Mouse (Mus musculus): ENCODE results near the gene Npepps. TPM values are rescaled to one million over a fixed set of nuclear protein-coding genes. Genes with fewer than 3 reads are reported as not detected.

Gene Npepps
- total and polyA plus RNA-seq, 2 experiments from 2014 or later = 52.5 to 109 TPM

- WGBS = 89% methylated on average over 7 of the region's 7 CpGs
- ATAC-seq (ENCODE audit: low FRiP score) (no peak), DNase-seq (ENCODE audit: low spot score) (no peak)
- H3K36me3 ChIP-seq (ENCODE audit: insufficient read depth, low read length) = peaks cover 7% of the 10 kb centered on the region; the same call in 1 of the 2 replicates
- TF ChIP-seq CTCF (IDR thresholded peaks at IDR 0.05) = no peak
- H3K4me2 ChIP-seq (ENCODE audit: low read depth, low read length, poor library complexity, severe bottlenecking) = no peak overlapping the region
- H3K27me3 ChIP-seq (ENCODE audit: insufficient read depth, low read length) = no peaks in the 10 kb centered on the region
- no peak overlapping the region for H3K27ac ChIP-seq (ENCODE audit: low read depth, low read length)
- H3K4me1 ChIP-seq (ENCODE audit: insufficient read depth, low read length) = no peaks in the 10 kb centered on the region
- no peak overlapping the region for H3K9ac ChIP-seq (replicated peaks; ENCODE audit: low read length, poor library complexity, severe bottlenecking)
- no peaks in the 10 kb centered on the region for H3K9me3 ChIP-seq (ENCODE audit: low read length)
- no peak overlapping the region for H3K4me3 ChIP-seq (ENCODE audit: low read depth, low read length)
Measured at GRCm38 (mm10) chr11:97241321-97241720, 39.1 kb downstream of the Npepps start.

GRCm38 (mm10) chr11:97237976-97238375 is 42.5 kb downstream of the Npepps start:
- no peaks in the 10 kb centered on the region for H3K27me3 ChIP-seq (ENCODE audit: insufficient read depth, low read length)
- DNase-seq (ENCODE audit: low spot score) (no peak), ATAC-seq (ENCODE audit: low FRiP score) (no peak)
- H3K9ac ChIP-seq (replicated peaks; ENCODE audit: low read length, poor library complexity, severe bottlenecking) = no peak overlapping the region
- WGBS = 93% methylated on average over 2 of the region's 2 CpGs
- H3K4me3 ChIP-seq (ENCODE audit: low read depth, low read length) = no peak overlapping the region
- TF ChIP-seq CTCF (IDR thresholded peaks at IDR 0.05) = no peak
- no peaks in the 10 kb centered on the region for H3K4me1 ChIP-seq (ENCODE audit: insufficient read depth, low read length)
- H3K4me2 ChIP-seq (ENCODE audit: low read depth, low read length, poor library complexity, severe bottlenecking) = no peak overlapping the region
- peaks cover 23% of the 10 kb centered on the region for H3K36me3 ChIP-seq (ENCODE audit: insufficient read depth, low read length)
- no peaks in the 10 kb centered on the region for H3K9me3 ChIP-seq (ENCODE audit: low read length)
- no peak overlapping the region for H3K27ac ChIP-seq (ENCODE audit: low read depth, low read length)

GRCm38 (mm10) chr11:97232436-97232835 is 48.0 kb downstream of the Npepps start:
- no peak overlapping the region for H3K4me2 ChIP-seq (ENCODE audit: low read depth, low read length, poor library complexity, severe bottlenecking)
- no peak overlapping the region for H3K27ac ChIP-seq (ENCODE audit: low read depth, low read length)
- H3K4me1 ChIP-seq (ENCODE audit: insufficient read depth, low read length) = no peaks in the 10 kb centered on the region
- no peak overlapping the region for H3K4me3 ChIP-seq (ENCODE audit: low read depth, low read length)
- peaks cover 58% of the 10 kb centered on the region for H3K36me3 ChIP-seq (ENCODE audit: insufficient read depth, low read length)
- H3K9me3 ChIP-seq (ENCODE audit: low read length) = no peaks in the 10 kb centered on the region
- WGBS = 91% methylated on average over 5 of the region's 5 CpGs
- DNase-seq (ENCODE audit: low spot score) = no peak
- no peak for ATAC-seq (ENCODE audit: low FRiP score)
- H3K9ac ChIP-seq (replicated peaks; ENCODE audit: low read length, poor library complexity, severe bottlenecking) = no peak overlapping the region
- no peaks in the 10 kb centered on the region for H3K27me3 ChIP-seq (ENCODE audit: insufficient read depth, low read length)
- no peak for TF ChIP-seq CTCF (IDR thresholded peaks at IDR 0.05)

- H3K4me2 ChIP-seq (ENCODE audit: low read depth, low read length, poor library complexity, severe bottlenecking) = no peak overlapping the region
- H3K9me3 ChIP-seq (ENCODE audit: low read length) = no peaks in the 10 kb centered on the region
- no peaks in the 10 kb centered on the region for H3K27me3 ChIP-seq (ENCODE audit: insufficient read depth, low read length)
- WGBS = 95% methylated on average over 2 of the region's 2 CpGs
- H3K27ac ChIP-seq (ENCODE audit: low read depth, low read length) = no peak overlapping the region
- DNase-seq (ENCODE audit: low spot score) (no peak), ATAC-seq (ENCODE audit: low FRiP score) (no peak)
- TF ChIP-seq CTCF (IDR thresholded peaks at IDR 0.05) = no peak
- no peak overlapping the region for H3K9ac ChIP-seq (replicated peaks; ENCODE audit: low read length, poor library complexity, severe bottlenecking)
- H3K4me3 ChIP-seq (ENCODE audit: low read depth, low read length) = no peak overlapping the region
- H3K36me3 ChIP-seq (ENCODE audit: insufficient read depth, low read length) = peaks cover 60% of the 10 kb centered on the region
- H3K4me1 ChIP-seq (ENCODE audit: insufficient read depth, low read length) = no peaks in the 10 kb centered on the region
Measured at GRCm38 (mm10) chr11:97229396-97229795, 51.0 kb downstream of the Npepps start.

- H3K36me3 ChIP-seq (ENCODE audit: insufficient read depth, low read length) = peaks cover 57% of the 10 kb centered on the region
- H3K4me3 ChIP-seq (ENCODE audit: low read depth, low read length) = no peak overlapping the region
- no peak overlapping the region for H3K9ac ChIP-seq (replicated peaks; ENCODE audit: low read length, poor library complexity, severe bottlenecking)
- H3K4me2 ChIP-seq (ENCODE audit: low read depth, low read length, poor library complexity, severe bottlenecking) = no peak overlapping the region
- WGBS = 93% methylated on average over 7 of the region's 7 CpGs
- H3K27ac ChIP-seq (ENCODE audit: low read depth, low read length) = no peak overlapping the region
- H3K9me3 ChIP-seq (ENCODE audit: low read length) = no peaks in the 10 kb centered on the region
- DNase-seq (ENCODE audit: low spot score) = no peak
- H3K4me1 ChIP-seq (ENCODE audit: insufficient read depth, low read length) = no peaks in the 10 kb centered on the region
- no peaks in the 10 kb centered on the region for H3K27me3 ChIP-seq (ENCODE audit: insufficient read depth, low read length)
- ATAC-seq (ENCODE audit: low FRiP score) = no peak
- no peak for TF ChIP-seq CTCF (IDR thresholded peaks at IDR 0.05)
Measured at GRCm38 (mm10) chr11:97228985-97229384, 51.5 kb downstream of the Npepps start.

- Histone ChIP-seq H3K4me3 (ENCODE audit: low read depth, low read length) (no peak overlapping the region), H3K9ac (replicated peaks; ENCODE audit: low read length, poor library complexity, severe bottlenecking) (no peak overlapping the region), H3K9me3 (ENCODE audit: low read length) (no peaks in the 10 kb centered on the region), H3K27ac (ENCODE audit: low read depth, low read length) (no peak overlapping the region), H3K27me3 (ENCODE audit: insufficient read depth, low read length) (no peaks in the 10 kb centered on the region), H3K36me3 (ENCODE audit: insufficient read depth, low read length) (peaks cover 46% of the 10 kb centered on the region), H3K4me2 (ENCODE audit: low read depth, low read length, poor library complexity, severe bottlenecking) (no peak overlapping the region), H3K4me1 (ENCODE audit: insufficient read depth, low read length) (no peaks in the 10 kb centered on the region)
- ATAC-seq (ENCODE audit: low FRiP score) (no peak), DNase-seq (ENCODE audit: low spot score) (no peak)
- WGBS = 97% methylated on average over 1 of the region's 1 CpGs
- no peak for TF ChIP-seq CTCF (IDR thresholded peaks at IDR 0.05)
Measured at GRCm38 (mm10) chr11:97226131-97226530, 54.3 kb downstream of the Npepps start.

Data from midbrain, postnatal 0 days (tissue).